Mouse (Mus musculus): ENCODE measurements around the gene Amer2.

DNA sequence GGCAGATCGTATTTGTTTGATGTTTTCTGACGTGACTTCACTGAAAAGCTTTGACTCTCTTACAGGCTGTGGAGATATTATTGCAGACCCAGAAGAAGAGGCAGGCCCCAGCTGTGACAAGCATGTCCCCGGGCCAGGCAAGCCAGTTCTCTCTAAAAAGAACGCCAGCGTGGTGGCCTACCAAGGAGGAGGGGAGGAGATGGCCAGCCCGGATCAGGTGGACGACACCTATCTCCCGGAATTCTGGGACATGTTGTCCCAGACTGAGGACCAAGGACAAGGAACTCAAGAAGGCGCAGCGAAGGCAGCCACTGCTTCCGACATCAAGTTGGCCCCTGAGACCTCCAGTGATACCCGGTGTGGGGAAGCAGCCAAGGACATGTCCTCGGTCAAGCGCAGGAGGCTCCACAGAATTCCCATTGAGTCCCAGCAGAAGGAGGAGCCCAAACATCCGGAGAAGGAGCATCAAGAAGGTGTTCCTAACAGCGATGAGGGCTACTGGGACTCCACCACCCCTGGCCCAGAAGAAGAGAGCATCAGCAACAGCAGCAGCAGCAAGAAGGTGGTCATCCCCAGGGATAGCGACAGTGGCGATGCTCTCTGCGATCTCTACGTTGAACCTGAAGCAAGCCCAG lies 6.4 kb downstream of the Amer2 start:
- TF ChIP-seq CTCF (conservative IDR thresholded peaks at IDR 0.05; ENCODE audit: low read length) (no peak), POU5F1 (IDR thresholded peaks at IDR 0.05; ENCODE audit: borderline replicate concordance, low read length) (no peak)
